8 mouse cellular contexts compared by ENCODE assay signal in genomic region chr19:23139756-23140470, GRCm38 (mm10). TPM values are rescaled to one million over a fixed set of nuclear protein-coding genes. Genes with fewer than 3 reads are reported as not detected.
DNase-seq lines count a peak whose midpoint lies in the region; ATAC-seq lines count a peak whose summit lies in the region.

No protein-coding gene starts in this region.

- ATAC-seq in intestine, embryonic 14.5 days (replicated peaks; ENCODE audit: low FRiP score, low TSS enrichment, low read depth) = no peak
- ATAC-seq in inflammation-experienced regulatory T-cells, adult 6 months = no peak
- no peak for ATAC-seq in megakaryocyte progenitor cell, adult 5-6 weeks (replicated peaks; ENCODE audit: poor library complexity)

- peaks cover 20% of the 10 kb centered on the region for H3K4me1 ChIP-seq in intestine, embryonic 14.5 days (replicated peaks; ENCODE audit: control insufficient read depth, insufficient read depth, low read length)

- peak overlapping the region; percentile 77; the same call in 1 of the 2 replicates for H3K27ac ChIP-seq in intestine, embryonic 14.5 days (ENCODE audit: low read depth)

- H3K4me2 ChIP-seq in intestine, embryonic 14.5 days (ENCODE audit: low read length) = peak overlapping the region; percentile 95

- no peaks in the 10 kb centered on the region for H3K9me3 ChIP-seq in intestine, embryonic 14.5 days (ENCODE audit: control insufficient read depth, low read length)

- H3K27me3 ChIP-seq in intestine, embryonic 14.5 days (replicated peaks; ENCODE audit: control insufficient read depth, insufficient read depth, low read length) = peaks cover 28% of the 10 kb centered on the region

- DNase-seq in kidney, adult 11 months = peak; percentile 70
- no peak for DNase-seq in kidney, postnatal 4 days
- DNase-seq in embryo, embryonic 11 days = peak; percentile 35
- DNase-seq in intestine, embryonic 14.5 days (ENCODE audit: low spot score) = no peak
- peak; percentile 48 for DNase-seq in lung, postnatal 10 days
- no peak for DNase-seq in ovary, postnatal 36 days (ENCODE audit: low spot score)

- no peak overlapping the region for H3K9ac ChIP-seq in intestine, embryonic 14.5 days (ENCODE audit: low read length)

- no peaks in the 10 kb centered on the region for H3K36me3 ChIP-seq in intestine, embryonic 14.5 days (ENCODE audit: control insufficient read depth, insufficient read depth, low read length)

- 43% methylated on average over 12 of the region's 12 CpGs for WGBS in intestine, embryonic 14.5 days

- H3K4me3 ChIP-seq in intestine, embryonic 14.5 days (ENCODE audit: low read depth, low read length) = peak overlapping the region; percentile 62

RNA-seq across cellular contexts. Expression of gene Klf9, which starts 1.1 kb away (rescaled TPM):
- polyA plus RNA-seq in intestine, embryonic 14.5 days (2014; fragmentation: Nextera tagmentation; extraction: Ambion mirVana) = 1.8 and 2.0 TPM in 2 replicates
- 1 to 10 TPM; 1.1 to 4.4 (median 4.2) TPM for polyA plus RNA-seq in inflammation-experienced regulatory T-cells, adult 6 months (2017; shearing (Covaris generic))
- 19.0 and 20.1 TPM in 2 replicates for total RNA-seq in megakaryocyte progenitor cell, adult 5-6 weeks (2015)
- total RNA-seq in megakaryocyte progenitor cell, adult 5-6 weeks (2017) = 13.3 and 16.0 TPM in 2 replicates

Comparison
In these comparisons a context has a peak if more than half of its experiments do, and no peak if none do; other contexts are left out.
1. DNase-seq: peak in kidney, adult 11 months (single experiment), embryo, embryonic 11 days (single experiment) and lung, postnatal 10 days (single experiment); none in kidney, postnatal 4 days (0 of 2), intestine, embryonic 14.5 days (single experiment) and ovary, postnatal 36 days (single experiment).